In the genomic region with DNA sequence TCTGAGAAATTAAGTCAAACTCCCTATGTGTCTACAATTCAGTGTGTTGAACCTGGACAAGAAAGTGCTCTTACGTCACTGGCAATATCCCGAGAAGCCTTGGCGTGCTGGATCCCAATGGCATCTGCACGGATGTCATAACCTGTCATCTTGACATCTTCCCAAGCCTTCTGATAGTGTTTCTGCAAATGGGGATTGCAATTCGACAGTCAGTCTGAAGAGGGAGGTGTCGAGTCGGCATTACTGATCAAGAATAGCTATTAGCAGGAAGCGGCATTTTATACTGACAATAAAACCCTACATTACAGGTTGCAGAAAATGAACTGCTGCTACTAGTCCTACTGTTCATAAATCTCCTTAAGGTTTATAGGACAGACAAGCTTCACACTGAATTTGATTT, we compare ENCODE assay signal across 8 mouse cellular contexts.
DNase-seq lines count a peak whose midpoint lies in the region; ATAC-seq and TF ChIP-seq lines count a peak whose summit lies in the region.

No protein-coding gene starts in this region.

- no peaks in the 10 kb centered on the region for H3K27me3 ChIP-seq in heart, postnatal 0 days (ENCODE audit: control insufficient read depth, insufficient read depth, low read length)
- H3K27me3 ChIP-seq in heart, embryonic 12.5 days (replicated peaks) = no peaks in the 10 kb centered on the region
- H3K27me3 ChIP-seq in embryonic facial prominence, embryonic 10.5 days (replicated peaks; ENCODE audit: low read depth, poor library complexity, severe bottlenecking) = no peaks in the 10 kb centered on the region
- no peaks in the 10 kb centered on the region for H3K27me3 ChIP-seq in liver, postnatal 0 days (ENCODE audit: insufficient read depth, low read length)

- no peaks in the 10 kb centered on the region for H3K9me3 ChIP-seq in heart, postnatal 0 days (replicated peaks; ENCODE audit: control insufficient read depth, low read length)
- no peaks in the 10 kb centered on the region; the same call in 1 of the 2 replicates for H3K9me3 ChIP-seq in heart, embryonic 12.5 days (replicated peaks)
- H3K9me3 ChIP-seq in embryonic facial prominence, embryonic 10.5 days = no peaks in the 10 kb centered on the region
- no peaks in the 10 kb centered on the region for H3K9me3 ChIP-seq in liver, postnatal 0 days (ENCODE audit: low read length)

- H3K4me3 ChIP-seq in heart, postnatal 0 days (ENCODE audit: low read depth, low read length) = no peak overlapping the region
- no peak overlapping the region for H3K4me3 ChIP-seq in heart, embryonic 12.5 days
- H3K4me3 ChIP-seq in embryonic facial prominence, embryonic 10.5 days = no peak overlapping the region
- no peak overlapping the region for H3K4me3 ChIP-seq in liver, postnatal 0 days (ENCODE audit: low read depth, low read length)

- TF ChIP-seq EP300 in heart, postnatal 0 days (IDR thresholded peaks at IDR 0.05; ENCODE audit: low read depth) = no peak
- TF ChIP-seq EP300 in liver, postnatal 0 days (IDR thresholded peaks at IDR 0.05; ENCODE audit: low read depth) = no peak

- TF ChIP-seq CTCF in heart, postnatal 0 days (IDR thresholded peaks at IDR 0.05; ENCODE audit: low read depth) = peak; percentile 52
- TF ChIP-seq CTCF in liver, postnatal 0 days (IDR thresholded peaks at IDR 0.05; ENCODE audit: low read depth) = peak; percentile 59

- no peaks in the 10 kb centered on the region for H3K4me1 ChIP-seq in heart, postnatal 0 days (ENCODE audit: control insufficient read depth, insufficient read depth)
- H3K4me1 ChIP-seq in heart, embryonic 12.5 days (replicated peaks) = no peaks in the 10 kb centered on the region
- H3K4me1 ChIP-seq in embryonic facial prominence, embryonic 10.5 days = no peaks in the 10 kb centered on the region
- no peaks in the 10 kb centered on the region for H3K4me1 ChIP-seq in liver, postnatal 0 days (ENCODE audit: insufficient read depth)

- WGBS in heart, postnatal 0 days = 31% methylated on average over 8 of the region's 8 CpGs
- WGBS in heart, embryonic 12.5 days = 46% methylated on average over 8 of the region's 8 CpGs
- 53% methylated on average over 8 of the region's 8 CpGs for WGBS in embryonic facial prominence, embryonic 10.5 days
- 37% methylated on average over 8 of the region's 8 CpGs for WGBS in liver, postnatal 0 days (ENCODE audit: insufficient replicate concordance)

- H3K9ac ChIP-seq in heart, postnatal 0 days (replicated peaks; ENCODE audit: low read depth, low read length) = no peak overlapping the region
- no peak overlapping the region for H3K9ac ChIP-seq in heart, embryonic 12.5 days
- no peak overlapping the region for H3K9ac ChIP-seq in liver, postnatal 0 days (replicated peaks)

- H3K27ac ChIP-seq in heart, postnatal 0 days (ENCODE audit: low read depth) = no peak overlapping the region
- H3K27ac ChIP-seq in heart, embryonic 12.5 days (ENCODE audit: poor library complexity, severe bottlenecking) = no peak overlapping the region
- no peak overlapping the region for H3K27ac ChIP-seq in embryonic facial prominence, embryonic 10.5 days (replicated peaks)
- H3K27ac ChIP-seq in liver, postnatal 0 days (ENCODE audit: low read depth) = no peak overlapping the region

- ATAC-seq in heart, postnatal 0 days (ENCODE audit: insufficient read depth, low read depth) = no peak
- ATAC-seq in heart, embryonic 12.5 days (ENCODE audit: insufficient number of reproducible peaks, low FRiP score) = no peak
- no peak for ATAC-seq in liver, postnatal 0 days

- no peaks in the 10 kb centered on the region for H3K36me3 ChIP-seq in heart, postnatal 0 days (replicated peaks; ENCODE audit: control insufficient read depth, insufficient read depth, low read length)
- H3K36me3 ChIP-seq in heart, embryonic 12.5 days = no peaks in the 10 kb centered on the region
- H3K36me3 ChIP-seq in embryonic facial prominence, embryonic 10.5 days (replicated peaks) = no peaks in the 10 kb centered on the region
- H3K36me3 ChIP-seq in liver, postnatal 0 days (replicated peaks; ENCODE audit: insufficient read depth, low read length) = no peaks in the 10 kb centered on the region

- no peak for DNase-seq in heart, postnatal 0 days (ENCODE audit: low spot score)
- DNase-seq in 416B (ENCODE audit: low read depth) (peak; percentile 62), R1 (ENCODE audit: low read depth, low spot score) (peak; percentile 76)
- DNase-seq in embryonic facial prominence, embryonic 10.5 days (ENCODE audit: low spot score) = peak; percentile 25
- DNase-seq in liver, postnatal 0 days = no peak
- no peak for DNase-seq in right cerebral cortex, postnatal 14 days
- no peak for DNase-seq in testis, postnatal 14 days (ENCODE audit: low spot score)

- H3K4me2 ChIP-seq in heart, postnatal 0 days (ENCODE audit: low read depth, low read length) = no peak overlapping the region
- H3K4me2 ChIP-seq in heart, embryonic 12.5 days = no peak overlapping the region
- no peak overlapping the region for H3K4me2 ChIP-seq in liver, postnatal 0 days (ENCODE audit: low read depth, low read length)

Comparison
In these comparisons a context has a peak if more than half of its experiments do, and no peak if none do; other contexts are left out.
1. DNase-seq: peak in 416B (single experiment), R1 (single experiment) and embryonic facial prominence, embryonic 10.5 days (single experiment); none in heart, postnatal 0 days (single experiment), liver, postnatal 0 days (single experiment), right cerebral cortex, postnatal 14 days (single experiment) and testis, postnatal 14 days (single experiment).